Mouse (Mus musculus): ENCODE results near the gene BC055324. TPM values are rescaled to one million over a fixed set of nuclear protein-coding genes. Genes with fewer than 3 reads are reported as not detected.
A peak's percentile ranks its signal among the peaks of the same experiment; 100 is the strongest.
"Not testable (repeated sequence)": the region's sequence is repeated elsewhere in the genome, so short reads cannot be mapped to it uniquely, and the experiment has no call there.

The BC055324 gene
- polyA plus RNA-seq (2016; fragmentation: Nextera tagmentation; extraction: Ambion mirVana), result 34.2 and 36.0 TPM in 2 replicates

DNA sequence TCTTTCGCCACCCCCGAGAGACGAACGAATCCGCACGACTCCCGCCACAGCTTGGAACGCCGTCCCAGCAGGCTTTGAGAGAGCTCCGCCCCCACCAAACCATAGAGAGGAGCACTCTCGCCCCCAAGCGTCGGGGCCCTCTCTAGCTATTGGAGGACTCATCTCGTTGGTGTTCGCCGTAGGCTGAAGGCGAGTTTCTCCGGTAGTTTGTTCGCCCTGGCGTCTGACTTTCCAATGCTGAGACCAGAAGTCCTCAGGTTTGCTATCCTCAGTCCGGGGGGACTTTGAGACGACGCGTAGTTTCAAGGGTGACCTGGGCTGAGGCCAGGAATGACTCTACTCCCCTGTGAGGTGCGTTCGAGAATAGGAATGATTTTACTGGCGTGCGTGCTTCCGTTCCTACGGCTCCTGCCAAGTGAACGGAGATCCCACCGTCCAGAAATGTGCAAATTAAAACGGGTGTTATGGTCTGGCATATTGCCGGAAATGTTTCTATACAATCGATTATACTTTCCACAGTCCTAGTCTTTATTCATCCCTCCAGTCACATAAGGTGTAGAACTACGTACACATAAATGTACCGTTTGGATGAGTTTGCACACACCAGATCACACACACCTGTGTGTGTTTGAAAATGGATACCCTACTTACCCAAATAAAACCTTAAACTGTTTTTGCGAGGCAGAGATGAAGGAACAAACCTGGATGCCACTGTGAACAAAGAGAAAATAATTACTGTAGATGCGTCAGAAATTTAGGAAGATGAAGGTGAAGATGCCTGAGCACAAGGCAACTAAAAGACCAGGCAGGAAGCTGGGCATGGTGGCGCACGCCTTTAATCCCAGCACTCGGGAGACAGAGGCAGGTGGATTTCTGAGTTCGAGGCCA lies at the start of gene BC055324, which contains the start of gene Mettl18:
TSS of gene BC055324 (minus strand) at position 76 of the 888 bp plus-strand sequence.
TSS of gene Mettl18 (plus strand) at position 169 of the 888 bp plus-strand sequence.
- Histone ChIP-seq H3K9ac (replicated peaks) (peak within 1 kb of the TSS; percentile 73), H3K27ac (peak within 1 kb of the TSS; percentile 81)

DNA sequence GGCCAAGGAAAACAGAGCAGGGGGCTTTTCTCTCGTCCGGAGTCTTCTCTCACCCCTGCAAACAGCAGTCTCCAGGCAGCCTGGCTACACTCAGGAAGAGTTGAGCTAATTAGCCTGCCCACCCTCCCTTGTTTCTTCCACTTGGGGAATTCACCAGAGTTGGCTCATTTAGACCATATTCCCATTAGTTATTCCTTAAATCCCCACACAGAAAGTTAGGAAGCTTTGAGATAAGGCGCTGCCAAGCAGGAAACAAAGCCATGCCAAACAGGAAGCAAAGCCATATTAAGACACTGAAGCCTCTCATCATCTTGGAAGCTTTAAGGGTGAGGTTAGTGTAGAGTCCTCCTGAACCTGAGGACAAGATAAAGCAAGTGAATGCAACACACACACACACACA lies 49.0 kb upstream of the BC055324 start:
- WGBS, result 68% methylated on average over 3 of the region's 3 CpGs
- Histone ChIP-seq H3K9ac (replicated peaks) (no peak overlapping the region), H3K36me3 (no peaks in the 10 kb centered on the region), H3K27ac (no peak overlapping the region), H3K4me1 (replicated peaks) (no peaks in the 10 kb centered on the region), H3K9me3 (no peaks in the 10 kb centered on the region), H3K4me3 (replicated peaks) (no peak overlapping the region), H3K4me2 (no peak overlapping the region), H3K27me3 (no peaks in the 10 kb centered on the region)
- no peak for ATAC-seq (ENCODE audit: insufficient number of reproducible peaks, insufficient read depth, low FRiP score, low TSS enrichment, low read depth)

More for the DNA sequence above, at the start of gene BC055324, which contains the start of gene Mettl18:
- 3% methylated on average over 43 of the region's 43 CpGs for WGBS
- H3K4me2 ChIP-seq, result peak within 1 kb of the TSS; percentile 77
- peaks cover 5% of the 10 kb centered on the region for H3K4me1 ChIP-seq (replicated peaks)
- no peaks in the 10 kb centered on the region for H3K27me3 ChIP-seq
- no peaks in the 10 kb centered on the region for H3K9me3 ChIP-seq
- ATAC-seq (ENCODE audit: insufficient number of reproducible peaks, insufficient read depth, low FRiP score, low TSS enrichment, low read depth), result peak; percentile 94
- peak within 1 kb of the TSS; percentile 77 for H3K4me3 ChIP-seq (replicated peaks)
- 0 out of 2 replicates have a peak, but pooled peaks cover 2% of the 10 kb centered on the region for H3K36me3 ChIP-seq

DNA sequence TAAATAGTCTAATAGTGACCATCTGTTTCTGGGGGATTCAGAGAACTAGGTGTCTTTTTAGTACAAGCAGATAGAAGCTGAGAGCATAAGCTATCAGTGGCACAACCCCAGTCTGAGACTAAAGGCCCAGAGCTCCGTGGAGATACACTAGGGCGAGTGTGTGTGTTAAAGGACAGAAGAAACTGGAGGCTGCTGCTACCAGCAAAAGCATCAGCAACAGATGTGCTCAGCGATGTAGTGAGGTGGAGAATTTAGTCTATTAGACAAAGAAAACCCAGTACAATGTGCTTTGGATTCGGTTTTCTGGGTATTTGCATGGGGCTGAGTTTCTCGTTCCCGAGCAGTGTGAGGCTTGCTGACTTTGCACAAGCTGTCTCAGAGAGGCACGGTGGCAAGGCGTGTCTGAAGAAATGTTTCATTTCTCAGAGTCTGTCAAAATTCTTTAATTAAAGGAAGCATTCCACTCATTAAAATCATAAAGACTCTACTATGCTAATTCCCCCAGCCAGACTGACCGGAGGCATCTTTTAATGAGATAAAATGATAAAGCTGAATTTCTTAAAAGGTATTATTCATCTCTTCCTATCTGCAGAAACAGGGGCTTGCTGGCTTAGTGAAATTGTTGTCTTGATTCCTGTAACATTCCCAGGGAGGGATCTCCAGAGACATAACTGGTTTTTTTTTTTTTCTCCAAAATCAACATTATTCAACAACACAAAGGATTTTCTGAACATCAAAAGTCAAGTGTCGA lies 46.0 kb upstream of the BC055324 start:
- Histone ChIP-seq H3K9me3 (no peaks in the 10 kb centered on the region), H3K4me3 (replicated peaks) (no peak overlapping the region), H3K27ac (no peak overlapping the region), H3K4me1 (replicated peaks) (no peaks in the 10 kb centered on the region), H3K9ac (replicated peaks) (no peak overlapping the region), H3K4me2 (no peak overlapping the region), H3K36me3 (no peaks in the 10 kb centered on the region), H3K27me3 (no peaks in the 10 kb centered on the region)
- no peak for ATAC-seq (ENCODE audit: insufficient number of reproducible peaks, insufficient read depth, low FRiP score, low TSS enrichment, low read depth)
- WGBS, result 83% methylated on average over 10 of the region's 10 CpGs

DNA sequence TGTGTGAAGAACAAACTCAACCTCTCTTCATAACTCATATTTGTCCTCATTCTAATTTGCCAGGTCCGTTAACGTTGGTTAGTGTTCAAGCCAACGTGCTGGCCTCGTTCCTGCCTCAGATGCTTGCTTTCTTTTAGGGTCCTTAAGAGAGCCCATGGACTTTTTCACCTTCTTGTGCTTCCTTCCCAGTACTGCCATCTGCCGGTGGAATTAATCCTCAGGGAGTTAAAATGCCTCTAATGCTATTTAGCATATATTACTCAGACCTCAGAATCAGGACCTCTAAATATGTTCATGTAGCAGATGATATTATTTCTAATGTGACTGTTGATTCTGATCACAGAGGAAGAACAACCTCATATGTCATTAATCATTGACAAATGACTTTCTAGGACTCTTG lies 32.8 kb upstream of the BC055324 start:
- Histone ChIP-seq H3K4me2 (no peak overlapping the region), H3K4me3 (replicated peaks) (no peak overlapping the region), H3K36me3 (no peaks in the 10 kb centered on the region), H3K9ac (replicated peaks) (no peak overlapping the region), H3K9me3 (no peaks in the 10 kb centered on the region), H3K27me3 (no peaks in the 10 kb centered on the region), H3K27ac (no peak overlapping the region), H3K4me1 (replicated peaks) (no peaks in the 10 kb centered on the region)
- WGBS, result 56% methylated on average over 5 of the region's 5 CpGs
- no peak for ATAC-seq (ENCODE audit: insufficient number of reproducible peaks, insufficient read depth, low FRiP score, low TSS enrichment, low read depth)

DNA sequence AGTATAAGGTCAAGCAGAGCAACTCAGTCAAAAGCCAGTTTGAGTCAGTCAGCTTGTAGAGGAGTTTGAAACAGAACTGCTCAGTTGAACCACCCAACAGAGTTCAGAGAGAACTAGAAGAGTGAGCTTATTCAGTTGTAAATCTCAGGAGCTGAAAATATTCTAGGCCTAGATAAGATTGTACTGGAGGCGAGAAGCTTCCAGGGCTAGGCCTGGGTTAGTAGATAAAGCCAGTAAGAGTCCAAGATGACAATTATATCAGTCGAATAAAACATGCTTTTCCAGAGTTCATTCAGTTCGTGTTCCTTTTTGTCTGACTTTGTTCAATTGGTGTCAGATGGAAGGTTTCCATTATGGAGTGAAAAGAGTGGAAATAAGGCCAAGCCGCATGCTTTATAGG lies 31.1 kb upstream of the BC055324 start:
- H3K9ac ChIP-seq (replicated peaks), result no peak overlapping the region
- 92% methylated on average over 4 of the region's 4 CpGs for WGBS
- no peak for ATAC-seq (ENCODE audit: insufficient number of reproducible peaks, insufficient read depth, low FRiP score, low TSS enrichment, low read depth)
- H3K4me2 ChIP-seq, result no peak overlapping the region
- H3K36me3 ChIP-seq, result no peaks in the 10 kb centered on the region
- H3K27me3 ChIP-seq, result no peaks in the 10 kb centered on the region
- no peaks in the 10 kb centered on the region for H3K9me3 ChIP-seq
- H3K4me3 ChIP-seq (replicated peaks), result no peak overlapping the region
- no peaks in the 10 kb centered on the region for H3K4me1 ChIP-seq (replicated peaks)
- no peak overlapping the region for H3K27ac ChIP-seq

DNA sequence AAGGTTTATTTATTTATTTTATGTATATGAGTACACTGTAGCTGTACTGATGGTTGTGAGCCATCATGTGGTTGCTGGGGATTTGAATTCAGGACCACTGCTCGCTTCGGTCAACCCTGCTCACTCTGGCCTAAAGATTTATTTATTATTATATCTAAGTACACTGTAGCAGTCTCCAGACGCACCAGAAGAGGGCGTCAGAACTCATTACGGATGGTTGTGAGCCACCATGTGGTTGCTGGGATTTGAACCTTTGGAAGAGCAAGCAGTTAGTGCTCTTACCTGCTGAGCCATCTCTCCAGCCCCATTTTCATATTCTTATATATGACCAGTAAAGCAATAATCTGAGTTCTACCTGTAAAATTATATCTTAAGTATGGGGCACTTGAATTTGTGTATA lies 27.5 kb upstream of the BC055324 start:
- 81% methylated on average over 5 of the region's 5 CpGs for WGBS
- not testable (repeated sequence) for H3K4me1 ChIP-seq (replicated peaks); ATAC-seq (ENCODE audit: insufficient number of reproducible peaks, insufficient read depth, low FRiP score, low TSS enrichment, low read depth); H3K4me3 ChIP-seq (replicated peaks); H3K4me2 ChIP-seq; H3K27ac ChIP-seq; H3K9me3 ChIP-seq; H3K36me3 ChIP-seq; H3K27me3 ChIP-seq; H3K9ac ChIP-seq (replicated peaks)

DNA sequence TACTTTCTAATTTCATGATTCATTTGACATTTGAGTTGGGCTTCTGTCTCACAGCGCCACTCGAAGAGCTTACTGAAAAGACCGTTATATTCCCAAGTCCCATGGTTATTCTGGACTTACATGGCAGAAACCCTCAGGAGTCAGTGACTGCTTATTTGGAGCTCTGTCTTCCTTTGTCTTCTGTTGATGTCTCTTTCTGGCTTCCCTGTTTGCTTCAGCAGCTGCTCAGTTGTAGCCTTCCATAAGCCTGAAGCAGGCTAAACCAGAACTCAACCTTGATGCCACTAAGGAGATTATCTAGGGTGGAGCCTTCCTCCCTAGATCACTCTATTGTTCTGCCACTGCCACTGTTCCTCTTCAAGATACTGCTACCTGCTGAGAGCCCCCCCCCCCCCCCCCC lies 26.1 kb upstream of the BC055324 start:
- H3K27ac ChIP-seq; H3K36me3 ChIP-seq; H3K4me3 ChIP-seq (replicated peaks); H3K9ac ChIP-seq (replicated peaks); ATAC-seq (ENCODE audit: insufficient number of reproducible peaks, insufficient read depth, low FRiP score, low TSS enrichment, low read depth); H3K4me2 ChIP-seq; H3K27me3 ChIP-seq; H3K9me3 ChIP-seq; H3K4me1 ChIP-seq (replicated peaks): not testable (repeated sequence)
- WGBS, result 92% methylated on average over 3 of the region's 3 CpGs

DNA sequence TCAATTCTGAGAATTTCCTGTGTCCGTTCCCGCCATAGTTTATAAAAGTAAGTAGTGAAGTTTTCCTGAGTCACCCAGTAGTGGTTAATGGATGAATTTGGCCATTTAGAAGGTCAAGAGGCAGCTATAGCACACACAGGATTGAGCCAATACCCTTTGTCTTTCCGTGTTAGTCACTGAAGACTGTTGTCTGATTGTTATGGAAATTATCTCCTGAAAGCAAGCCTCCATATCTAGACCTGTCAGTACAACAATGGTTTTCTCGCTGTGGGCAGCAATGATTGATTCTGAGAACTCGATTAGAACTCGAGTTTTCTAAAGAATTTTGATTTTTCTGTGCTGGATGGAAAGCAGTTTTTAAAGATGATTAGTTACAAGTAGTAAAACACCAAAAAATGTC lies 25.2 kb upstream of the BC055324 start:
- Histone ChIP-seq H3K9ac (replicated peaks) (no peak overlapping the region), H3K27ac (no peak overlapping the region), H3K27me3 (no peaks in the 10 kb centered on the region), H3K36me3 (no peaks in the 10 kb centered on the region), H3K4me2 (no peak overlapping the region), H3K4me3 (replicated peaks) (no peak overlapping the region), H3K9me3 (no peaks in the 10 kb centered on the region), H3K4me1 (replicated peaks) (no peaks in the 10 kb centered on the region)
- 83% methylated on average over 6 of the region's 6 CpGs for WGBS
- no peak for ATAC-seq (ENCODE audit: insufficient number of reproducible peaks, insufficient read depth, low FRiP score, low TSS enrichment, low read depth)

DNA sequence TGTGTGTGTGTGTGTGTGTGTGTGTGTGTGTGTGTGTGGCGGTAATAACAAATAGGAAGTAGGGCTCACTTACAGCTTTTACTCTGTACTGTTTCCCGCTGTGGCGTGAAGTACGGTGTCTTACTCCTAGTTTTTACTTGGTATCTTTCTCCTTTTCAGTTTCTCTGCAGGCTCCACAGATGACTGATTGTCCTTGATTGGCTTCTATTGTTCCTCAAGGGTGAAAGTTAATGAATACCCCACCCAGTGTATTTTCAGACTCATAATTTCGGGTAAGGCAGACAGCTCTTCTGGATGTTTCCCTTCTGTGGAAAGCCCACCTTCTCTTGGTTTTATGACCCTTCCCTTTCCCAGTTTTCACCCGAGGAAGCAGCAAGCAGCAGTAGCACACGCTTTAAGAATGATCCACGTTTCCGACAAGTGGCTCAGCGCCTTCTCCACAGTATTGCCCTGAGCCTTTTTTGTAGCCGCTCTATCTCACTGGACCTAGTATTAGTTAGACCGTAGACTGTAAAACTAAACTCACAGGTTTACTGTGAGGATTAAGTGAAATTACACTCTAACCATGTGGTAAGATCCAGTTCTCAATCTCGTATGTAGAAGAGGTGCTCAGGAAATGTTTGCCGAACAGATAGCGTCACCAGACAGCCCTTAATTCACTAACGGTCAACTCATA lies 23.8 kb upstream of the BC055324 start:
- no peak for ATAC-seq (ENCODE audit: insufficient number of reproducible peaks, insufficient read depth, low FRiP score, low TSS enrichment, low read depth)
- Histone ChIP-seq H3K9me3 (no peaks in the 10 kb centered on the region), H3K36me3 (no peaks in the 10 kb centered on the region), H3K9ac (replicated peaks) (no peak overlapping the region), H3K4me3 (replicated peaks) (no peak overlapping the region), H3K27me3 (no peaks in the 10 kb centered on the region), H3K4me1 (replicated peaks) (no peaks in the 10 kb centered on the region), H3K4me2 (no peak overlapping the region), H3K27ac (no peak overlapping the region)
- WGBS, result 84% methylated on average over 16 of the region's 16 CpGs

DNA sequence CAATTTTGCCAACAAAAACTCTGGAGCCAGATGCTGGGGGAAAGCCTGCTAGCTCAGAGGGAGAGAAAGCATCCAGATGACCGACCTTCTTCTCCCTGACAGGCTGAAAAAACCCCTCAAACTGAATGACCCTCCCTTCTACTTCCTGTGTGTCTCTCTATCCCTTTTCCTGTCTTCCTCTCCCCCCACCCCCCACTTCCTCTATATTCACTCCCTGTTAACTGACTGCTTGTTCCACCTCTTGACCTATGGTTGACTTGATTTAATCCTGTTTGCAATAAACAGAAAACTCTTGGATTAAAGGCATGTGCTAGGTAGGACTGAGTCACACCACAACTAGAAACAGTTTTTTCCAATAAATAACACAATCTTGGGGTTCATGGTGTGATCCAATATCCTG lies 20.0 kb upstream of the BC055324 start:
- H3K27ac ChIP-seq, result no peak overlapping the region
- no peaks in the 10 kb centered on the region for H3K9me3 ChIP-seq
- WGBS, result 53% methylated on average over 1 of the region's 1 CpGs
- no peaks in the 10 kb centered on the region for H3K36me3 ChIP-seq
- H3K4me1 ChIP-seq (replicated peaks), result no peaks in the 10 kb centered on the region
- no peaks in the 10 kb centered on the region for H3K27me3 ChIP-seq
- no peak overlapping the region for H3K4me3 ChIP-seq (replicated peaks)
- H3K4me2 ChIP-seq, result no peak overlapping the region
- no peak for ATAC-seq (ENCODE audit: insufficient number of reproducible peaks, insufficient read depth, low FRiP score, low TSS enrichment, low read depth)
- no peak overlapping the region for H3K9ac ChIP-seq (replicated peaks)

DNA sequence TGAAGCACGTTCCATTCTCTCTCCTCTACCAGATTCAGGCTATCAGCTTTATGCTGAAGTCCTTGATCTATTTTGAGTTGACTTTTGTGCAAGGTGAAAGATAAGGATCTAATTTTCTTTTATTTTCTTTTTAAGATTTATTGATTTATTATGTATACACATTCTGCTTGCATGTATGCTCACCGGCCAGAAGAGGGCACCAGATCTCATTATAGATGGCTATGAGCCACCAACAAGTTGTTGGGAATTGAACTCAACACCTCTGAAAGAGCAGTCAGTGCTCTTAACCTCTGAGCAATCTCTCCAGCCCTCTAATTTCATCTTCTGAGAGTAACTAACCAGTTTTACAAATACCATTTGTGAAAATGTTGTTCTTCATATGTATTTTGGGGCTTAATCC lies 14.6 kb upstream of the BC055324 start:
- no peak overlapping the region for H3K4me3 ChIP-seq (replicated peaks)
- no peaks in the 10 kb centered on the region for H3K36me3 ChIP-seq
- no peaks in the 10 kb centered on the region for H3K9me3 ChIP-seq
- no peak overlapping the region for H3K4me2 ChIP-seq
- WGBS, result 50% methylated on average over 2 of the region's 2 CpGs
- H3K27me3 ChIP-seq, result no peaks in the 10 kb centered on the region
- H3K27ac ChIP-seq, result no peak overlapping the region
- no peak for ATAC-seq (ENCODE audit: insufficient number of reproducible peaks, insufficient read depth, low FRiP score, low TSS enrichment, low read depth)
- no peaks in the 10 kb centered on the region for H3K4me1 ChIP-seq (replicated peaks)
- no peak overlapping the region for H3K9ac ChIP-seq (replicated peaks)

Measured in limb, embryonic 12.5 days (tissue).